Mouse (Mus musculus): ENCODE data around the gene Gdpd5. TPM values are rescaled to one million over a fixed set of nuclear protein-coding genes. Genes with fewer than 3 reads are reported as not detected.
"Not testable (repeated sequence)": the region's sequence is repeated elsewhere in the genome, so short reads cannot be mapped to it uniquely, and the experiment has no call there.

Gene Gdpd5
- polyA plus RNA-seq, 1 experiment, result 14.3 TPM

DNA sequence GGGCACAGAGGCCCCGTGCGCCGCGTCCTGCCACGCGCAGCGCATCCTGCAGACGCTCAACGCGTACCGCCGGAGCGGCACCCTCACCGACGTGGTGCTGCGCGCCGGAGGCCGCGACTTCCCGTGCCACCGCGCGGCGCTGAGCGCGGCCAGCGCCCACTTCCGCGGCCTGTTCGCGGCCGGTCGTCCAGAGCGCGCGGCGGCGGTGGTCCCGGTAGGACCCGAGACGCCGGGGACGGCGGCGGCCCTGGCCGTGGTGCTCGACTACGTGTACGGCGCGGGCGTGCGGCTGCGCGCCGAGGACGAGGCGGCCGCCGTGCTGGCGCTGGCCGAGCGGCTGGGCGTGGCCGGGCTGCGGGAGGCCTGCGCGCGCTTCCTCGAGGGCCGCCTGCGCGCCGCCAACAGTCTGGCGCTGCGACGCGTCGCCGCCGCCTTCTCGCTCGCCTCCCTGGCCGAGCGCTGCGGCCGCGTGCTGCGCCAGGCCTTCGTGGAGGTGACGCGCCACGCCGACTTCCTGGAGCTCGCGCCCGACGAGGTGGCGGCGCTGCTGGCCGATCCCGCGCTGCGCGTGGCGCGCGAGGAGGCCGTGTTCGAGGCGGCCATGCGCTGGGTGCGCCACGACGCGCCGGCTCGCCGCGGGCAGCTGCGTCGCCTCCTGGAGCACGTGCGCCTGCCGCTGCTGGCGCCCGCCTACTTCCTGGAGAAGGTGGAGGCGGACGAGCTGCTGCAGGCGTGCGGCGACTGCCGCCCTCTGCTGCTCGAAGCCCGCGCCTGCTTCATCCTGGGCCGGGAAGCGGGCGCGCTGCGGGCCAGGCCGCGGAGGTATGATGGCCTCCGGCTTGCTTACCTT, 87.3 kb downstream of the Gdpd5 start:
- WGBS, result 3% methylated on average over 145 of the region's 145 CpGs
- no peak for DNase-seq (ENCODE audit: low read depth, low spot score)

DNA sequence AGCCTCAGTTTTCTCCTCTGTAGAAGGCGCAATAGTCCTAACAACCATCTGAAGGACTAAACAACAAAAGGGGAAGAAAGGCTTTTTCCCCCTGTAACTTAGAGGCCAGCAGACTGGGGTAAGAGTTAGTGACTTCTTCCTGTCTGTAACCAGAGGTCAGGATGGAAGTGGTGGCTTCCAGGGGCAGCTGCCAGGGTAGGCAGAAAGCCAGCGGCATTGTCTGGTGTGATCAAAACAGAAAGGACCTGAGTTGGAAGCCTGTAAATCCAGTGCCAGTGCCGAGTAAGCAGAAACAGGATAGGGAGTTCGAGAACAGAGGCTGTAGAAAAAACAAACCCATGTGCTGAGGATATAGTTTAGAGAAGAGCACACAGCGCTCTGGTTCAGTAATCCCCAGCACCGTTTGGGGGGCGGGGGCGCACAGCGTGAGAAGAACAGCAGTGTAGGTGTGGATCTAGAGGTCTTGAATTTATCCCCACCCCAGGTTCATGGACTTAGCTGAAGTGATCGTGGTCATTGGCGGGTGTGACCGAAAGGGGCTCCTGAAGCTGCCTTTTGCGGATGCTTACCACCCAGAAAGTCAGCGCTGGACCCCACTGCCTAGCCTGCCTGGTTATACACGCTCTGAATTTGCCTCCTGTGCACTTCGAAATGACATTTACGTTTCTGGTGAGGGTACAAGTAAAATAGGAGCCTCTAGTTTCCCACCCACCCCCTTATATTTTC, 88.6 kb downstream of the Gdpd5 start:
- no peak for DNase-seq (ENCODE audit: low read depth, low spot score)
- WGBS, result 82% methylated on average over 17 of the region's 17 CpGs

DNA sequence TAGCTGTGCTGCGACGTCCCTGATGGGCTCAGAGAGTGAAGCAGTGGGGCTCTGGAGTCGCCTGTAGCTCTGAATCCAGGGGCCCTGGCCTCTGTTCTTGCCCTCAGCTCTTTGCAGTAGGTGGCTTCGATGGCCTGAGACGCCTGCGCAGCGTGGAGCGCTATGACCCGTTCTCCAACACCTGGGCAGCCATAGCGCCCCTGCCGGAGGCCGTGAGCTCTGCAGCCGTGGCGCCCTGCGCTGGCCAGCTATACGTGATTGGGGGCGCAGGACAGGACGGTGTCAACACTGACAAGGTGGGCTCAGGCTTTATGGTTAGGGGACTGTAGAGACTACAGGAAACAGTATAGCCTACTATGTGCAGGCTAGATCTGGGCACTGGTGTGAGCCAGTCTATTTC, 90.4 kb downstream of the Gdpd5 start:
- WGBS, result 83% methylated on average over 18 of the region's 18 CpGs
- no peak for DNase-seq (ENCODE audit: low read depth, low spot score)

DNA sequence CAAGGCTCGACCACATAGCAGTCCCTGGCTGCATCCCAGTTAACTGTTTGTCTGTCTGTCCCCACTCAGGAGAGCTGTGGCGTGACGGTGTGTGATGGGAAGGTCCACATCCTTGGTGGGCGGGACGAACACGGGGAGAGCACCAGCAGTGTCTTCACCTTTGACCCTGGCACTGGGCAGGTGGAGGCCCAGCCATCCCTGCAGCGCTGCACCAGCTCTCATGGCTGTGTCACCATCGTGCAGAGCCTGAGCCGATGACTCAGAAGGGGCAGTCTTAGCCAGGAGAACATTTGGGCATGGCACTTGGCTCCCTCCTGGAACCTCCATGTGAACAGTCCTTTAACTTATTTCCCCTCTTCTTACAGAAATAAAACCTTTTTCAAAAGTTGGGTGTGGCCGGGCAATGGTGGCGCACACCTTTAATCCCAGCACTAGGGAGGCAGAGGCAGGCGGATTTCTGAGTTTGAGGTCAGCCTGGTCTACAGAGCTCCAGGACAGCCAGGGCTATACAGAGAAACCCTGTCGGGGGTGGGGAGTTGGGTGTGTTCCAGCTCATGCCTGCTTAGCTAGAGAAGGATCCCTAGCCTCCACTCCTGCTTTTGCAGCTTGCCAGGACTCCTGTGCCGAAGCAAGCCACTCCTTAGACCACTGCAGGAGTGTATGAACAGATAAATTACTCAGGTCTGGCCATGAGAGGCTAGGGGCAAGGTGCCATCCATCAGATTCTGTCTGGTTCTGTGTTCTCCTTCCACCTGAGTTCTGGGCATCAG, 92.6 kb downstream of the Gdpd5 start:
- no peak for DNase-seq (ENCODE audit: low read depth, low spot score)
- WGBS, result 63% methylated on average over 14 of the region's 14 CpGs

DNA sequence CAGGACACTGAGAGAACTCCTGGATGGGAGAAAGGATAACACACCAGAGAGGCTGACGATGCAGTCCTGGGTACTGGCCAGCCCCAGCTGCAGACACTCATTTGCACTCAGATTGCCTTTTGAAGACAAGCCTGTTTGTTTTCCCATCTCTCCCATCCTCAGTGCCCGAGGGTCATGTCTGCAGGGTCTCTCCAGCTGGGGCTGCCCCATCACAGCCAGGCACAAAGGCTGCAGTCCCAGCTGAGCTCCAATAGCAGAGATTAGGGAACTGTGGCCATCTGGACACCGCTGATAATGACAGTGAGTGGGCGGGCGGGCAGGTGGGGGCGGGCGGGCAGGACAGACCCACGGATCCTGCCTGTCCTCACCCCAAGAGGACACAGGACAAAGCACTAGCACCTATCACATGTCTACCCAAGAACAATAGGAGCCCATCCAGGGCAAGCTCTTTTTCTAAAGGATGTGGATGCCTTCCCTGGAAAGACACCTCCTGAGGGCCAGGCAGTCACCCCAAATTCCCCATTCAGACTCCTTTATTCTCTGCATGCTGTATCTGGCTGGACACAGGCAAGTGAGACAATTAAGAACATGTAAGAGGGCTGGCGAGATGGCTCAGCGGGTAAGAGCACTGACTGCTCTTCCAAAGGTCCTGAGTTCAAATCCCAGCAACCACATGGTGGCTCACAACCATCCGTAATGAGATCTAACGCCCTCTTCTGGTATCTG, 93.8 kb downstream of the Gdpd5 start:
- DNase-seq (ENCODE audit: low read depth, low spot score), result no peak
- WGBS, result 78% methylated on average over 12 of the region's 12 CpGs

DNA sequence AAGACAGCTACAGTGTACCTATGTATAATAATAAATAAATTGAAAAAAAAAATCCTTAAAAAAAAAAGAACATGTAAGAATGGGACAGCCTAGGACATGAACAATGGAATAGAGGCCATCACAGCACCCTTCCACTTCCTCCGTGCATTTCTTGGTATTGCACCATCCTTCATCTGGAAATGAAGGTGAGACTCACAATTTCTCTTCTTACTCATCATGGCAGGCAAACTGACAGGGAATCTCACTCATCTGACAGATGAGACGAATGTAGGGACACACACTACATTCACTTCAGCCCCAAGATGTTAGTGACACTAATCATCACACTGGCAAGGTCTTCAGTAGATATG, 94.3 kb downstream of the Gdpd5 start:
- DNase-seq (ENCODE audit: low read depth, low spot score), result no peak
- 83% methylated on average over 2 of the region's 2 CpGs for WGBS

DNA sequence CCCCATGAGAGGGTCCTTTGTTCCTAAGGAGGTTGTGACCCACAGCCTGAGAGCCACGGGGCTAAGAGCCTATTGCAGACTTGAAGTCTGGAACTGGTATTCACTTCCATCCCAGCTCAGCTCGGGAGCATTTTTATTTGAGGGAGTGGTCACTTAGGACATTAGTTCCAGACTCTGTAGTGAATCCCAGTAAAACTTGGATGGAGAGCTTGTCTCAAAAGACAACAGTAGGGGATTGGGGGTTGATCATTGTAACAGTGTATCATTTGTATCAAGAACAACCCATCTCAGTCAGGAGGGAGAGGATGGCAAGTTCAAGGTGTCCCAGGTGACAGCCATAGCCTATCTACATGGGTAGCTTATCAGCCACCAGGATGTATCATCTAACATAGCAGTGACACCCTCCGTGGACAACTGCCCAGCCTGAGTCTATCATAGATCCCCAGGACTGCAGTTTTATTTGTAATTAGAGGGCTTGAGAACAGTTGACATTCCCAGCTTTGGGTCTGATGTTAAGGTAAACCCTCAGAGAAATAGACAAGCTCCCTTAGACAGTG, 95.4 kb downstream of the Gdpd5 start:
- no peak for DNase-seq (ENCODE audit: low read depth, low spot score)
- 34% methylated on average over 3 of the region's 3 CpGs for WGBS

DNA sequence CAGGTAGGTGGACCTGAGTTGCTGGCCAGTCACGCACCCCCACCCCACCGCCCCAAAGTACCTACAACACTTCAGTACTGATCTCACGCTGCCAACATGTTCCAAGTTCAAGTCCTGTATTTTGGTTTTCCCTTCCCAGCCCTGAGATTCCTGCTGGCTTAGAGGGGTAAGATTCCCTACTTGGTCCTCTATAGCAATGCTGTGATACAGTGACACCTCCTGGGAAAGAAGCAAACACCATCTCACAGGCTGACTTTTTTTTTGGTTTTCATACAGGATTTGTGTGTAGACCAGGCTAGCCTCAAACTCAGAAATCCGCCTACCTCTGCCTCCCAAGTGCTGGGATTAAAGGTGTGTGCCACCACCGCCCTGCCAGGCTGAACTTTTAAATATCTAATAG, 96.0 kb downstream of the Gdpd5 start:
- 89% methylated on average over 5 of the region's 5 CpGs for WGBS
- no peak for DNase-seq (ENCODE audit: low read depth, low spot score)

DNA sequence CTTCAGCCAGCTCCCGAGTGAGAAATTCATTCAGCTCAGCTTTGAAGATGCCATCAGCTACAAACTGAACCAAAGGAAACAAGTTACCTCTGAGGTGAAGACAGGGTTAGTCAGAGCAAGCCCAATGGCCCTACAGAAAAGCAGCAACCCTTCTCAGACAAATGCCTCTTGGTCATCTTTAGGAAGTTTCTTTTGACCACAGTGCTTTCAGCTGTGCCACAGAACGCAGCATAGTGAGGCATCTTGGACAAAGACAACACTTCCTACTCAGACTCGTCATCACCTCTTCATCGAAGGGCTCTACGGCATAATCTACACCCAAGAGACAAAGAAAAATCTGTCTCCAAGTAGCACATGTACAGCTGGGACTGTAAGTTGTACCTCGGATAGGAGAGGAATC, 101.4 kb downstream of the Gdpd5 start:
- 1% methylated on average over 6 of the region's 6 CpGs for WGBS
- DNase-seq (ENCODE audit: low read depth, low spot score), result no peak

DNA sequence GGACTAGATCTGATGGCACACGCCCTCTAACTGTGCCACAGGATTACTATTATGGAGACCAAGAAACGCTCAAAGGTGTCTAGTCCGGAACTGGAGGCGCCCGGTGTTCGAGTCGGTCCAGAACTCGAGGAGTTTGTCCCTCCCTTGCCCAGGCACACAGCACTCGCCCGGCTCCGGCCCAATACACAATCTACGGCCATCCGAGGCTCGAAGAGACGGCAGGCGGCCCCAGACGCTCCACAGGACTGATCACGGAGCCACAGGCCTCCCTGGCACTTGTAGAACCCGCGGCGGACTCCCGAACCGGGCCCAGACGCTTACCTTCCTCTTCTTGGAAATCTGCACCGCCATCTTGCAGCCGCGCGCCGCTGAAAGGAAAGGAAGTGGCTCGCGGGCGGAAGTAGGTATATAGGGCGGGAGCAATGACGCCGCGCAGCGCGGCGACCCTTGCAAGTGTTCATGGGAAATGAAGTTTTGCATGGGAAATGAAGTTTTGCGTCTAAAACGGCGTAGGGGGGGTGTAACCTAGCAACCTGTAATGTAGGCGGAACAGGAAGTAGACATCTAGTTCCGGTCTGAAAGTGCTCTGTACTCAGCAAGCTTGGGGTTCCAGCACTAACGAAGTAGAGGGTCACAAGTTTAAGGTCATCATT, 102.2 kb downstream of the Gdpd5 start, which contains the start of gene Rps3:
Gene Rps3 (minus strand): TSS at position 468 of the 653 bp plus-strand sequence.
- peak; percentile 92 for DNase-seq (ENCODE audit: low read depth, low spot score)
- under 1% methylated on average over 45 of the region's 45 CpGs for WGBS

DNA sequence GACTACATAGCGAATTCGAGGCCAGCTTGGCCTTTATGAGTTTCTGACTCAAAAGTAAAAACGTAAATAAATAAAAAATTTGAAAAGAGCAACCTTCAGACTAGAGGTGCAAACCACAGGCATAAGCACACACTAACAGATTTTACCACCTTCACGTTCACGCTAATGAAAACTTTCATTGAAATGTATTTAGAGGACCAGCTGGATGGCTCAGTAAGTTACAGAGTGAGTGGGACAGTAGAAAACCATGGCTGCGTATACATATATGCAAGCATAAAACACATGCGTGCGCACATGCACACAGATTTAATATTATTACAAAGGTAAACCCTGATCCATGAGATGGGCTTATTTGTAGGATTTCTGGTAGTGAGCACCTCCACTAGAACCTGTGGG, 102.7 kb downstream of the Gdpd5 start:
- 42% methylated on average over 8 of the region's 8 CpGs for WGBS
- DNase-seq (ENCODE audit: low read depth, low spot score), result no peak

DNA sequence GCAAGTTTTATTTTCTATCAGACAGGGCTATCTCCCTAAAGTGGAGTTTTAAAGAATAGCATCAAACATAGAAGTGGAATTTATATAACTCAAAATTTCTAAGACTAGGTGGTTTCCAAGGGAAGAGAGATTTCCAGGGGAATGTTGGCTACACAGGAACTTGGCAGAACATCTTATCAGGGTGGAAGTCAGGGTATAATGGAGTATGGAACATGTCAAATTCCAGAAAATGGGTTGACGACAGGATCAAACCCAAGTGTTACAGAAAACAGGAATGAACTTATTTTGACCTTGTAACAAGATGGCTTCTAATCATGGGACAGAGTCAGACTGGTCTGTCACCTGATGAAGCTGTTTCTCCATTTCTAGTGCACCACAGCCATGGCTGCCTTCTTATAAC, 103.5 kb downstream of the Gdpd5 start:
- DNase-seq (ENCODE audit: low read depth, low spot score), result no peak
- WGBS, result 87% methylated on average over 1 of the region's 1 CpGs

DNA sequence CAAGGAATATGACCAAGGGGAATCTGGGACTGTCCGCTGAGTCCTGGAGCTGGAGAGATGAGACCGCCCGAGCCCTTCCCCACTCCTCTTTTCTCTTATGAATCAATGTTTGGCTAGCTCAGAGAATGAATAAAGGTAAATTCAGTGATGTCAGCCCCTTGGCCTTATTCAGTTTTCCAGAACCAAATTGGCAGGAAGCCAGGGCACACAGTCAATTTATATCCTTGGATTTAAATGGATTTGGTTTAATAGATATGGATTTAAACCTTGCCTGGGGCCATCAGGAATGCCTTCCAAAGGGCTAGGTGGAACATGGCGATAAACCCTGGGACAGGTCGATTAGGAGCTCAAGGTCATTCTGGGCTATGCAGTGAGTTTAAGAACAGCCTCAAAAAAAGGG, 108.5 kb downstream of the Gdpd5 start:
- no peak for DNase-seq (ENCODE audit: low read depth, low spot score)
- 70% methylated on average over 5 of the region's 5 CpGs for WGBS

DNA sequence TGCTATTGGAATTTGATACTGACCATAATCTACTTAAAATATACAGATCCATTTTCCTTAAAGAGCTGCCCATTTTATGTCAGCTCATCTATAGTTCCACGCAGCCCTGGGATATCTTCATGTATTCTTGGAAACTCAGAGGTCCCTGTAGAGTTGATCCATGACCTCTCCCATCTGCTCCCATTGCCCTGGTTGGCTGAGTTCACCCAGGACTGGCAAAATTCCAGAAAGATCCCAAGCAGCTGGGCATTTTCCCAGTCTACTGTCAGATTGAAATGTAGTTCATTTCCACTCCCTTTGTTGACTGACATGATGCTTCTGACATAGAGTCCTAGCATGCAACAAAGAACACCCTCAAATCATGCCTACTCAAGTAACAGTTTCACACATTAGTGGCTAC, 117.9 kb downstream of the Gdpd5 start:
- DNase-seq (ENCODE audit: low read depth, low spot score), result no peak
- 64% methylated on average over 1 of the region's 1 CpGs for WGBS

DNA sequence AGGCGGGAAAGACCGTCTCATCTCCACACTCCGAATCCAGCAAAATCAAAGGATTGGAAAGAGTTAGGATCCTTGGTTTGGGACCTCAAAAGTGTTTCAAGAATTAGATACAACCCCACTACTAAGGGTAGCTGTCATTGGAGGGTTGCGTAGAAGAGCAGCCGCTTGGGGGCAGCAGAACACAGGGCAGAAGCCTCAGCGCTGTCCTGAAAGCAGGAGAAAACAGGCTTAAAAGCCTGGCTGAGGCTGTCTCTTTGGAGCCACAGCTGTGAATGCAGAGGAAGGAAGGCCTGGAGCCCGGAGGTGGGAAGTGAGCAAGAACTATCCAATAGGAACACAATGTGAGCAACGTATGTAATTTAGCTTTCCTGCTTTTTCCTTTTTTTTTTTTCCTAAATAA, 119.0 kb downstream of the Gdpd5 start:
- WGBS, result 6% methylated on average over 8 of the region's 8 CpGs
- DNase-seq (ENCODE audit: low read depth, low spot score), result no peak

DNA sequence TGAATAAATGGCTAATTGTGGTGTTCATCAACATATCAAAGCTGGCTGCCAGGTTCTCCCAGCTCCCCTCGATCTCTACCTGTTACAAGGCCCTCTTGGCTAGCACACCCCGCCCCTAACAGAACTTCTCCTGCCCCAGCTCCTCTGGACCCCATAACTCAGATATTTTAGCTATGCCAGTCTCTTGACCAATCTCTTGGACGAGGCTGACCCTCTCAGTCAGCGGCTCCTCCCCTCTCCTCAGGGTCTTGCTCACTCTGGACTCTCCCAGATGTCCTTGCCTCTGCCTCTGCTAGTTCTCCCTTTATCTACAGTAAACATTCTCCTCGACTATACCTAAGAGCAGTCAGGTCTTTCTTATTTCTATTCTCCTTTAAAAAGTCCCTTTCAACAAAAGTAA, 119.4 kb downstream of the Gdpd5 start:
- WGBS, result 59% methylated on average over 5 of the region's 5 CpGs
- DNase-seq (ENCODE audit: low read depth, low spot score), result no peak

DNA sequence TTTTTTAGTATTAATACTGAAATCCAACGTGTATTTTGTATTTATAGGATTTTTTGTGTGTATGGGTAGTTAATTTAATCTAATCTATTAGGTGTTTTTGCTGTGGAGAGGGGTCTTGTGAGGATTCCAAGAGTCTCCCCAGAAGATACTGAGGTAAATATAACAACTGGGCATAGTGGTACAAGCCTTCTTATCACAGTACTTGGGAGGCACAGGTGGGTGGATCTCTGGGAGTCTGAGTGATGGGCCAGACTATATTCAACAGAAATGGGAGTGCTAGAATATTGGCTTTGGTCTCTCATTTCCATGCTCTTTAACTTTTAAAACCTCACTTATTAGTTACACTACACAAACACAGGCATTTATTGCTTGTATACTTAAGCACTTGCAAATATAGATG, 119.9 kb downstream of the Gdpd5 start:
- 69% methylated on average over 1 of the region's 1 CpGs for whole genome bisulfite sequencing
- DNase-seq (ENCODE audit: low read depth, low spot score), result no peak

DNA sequence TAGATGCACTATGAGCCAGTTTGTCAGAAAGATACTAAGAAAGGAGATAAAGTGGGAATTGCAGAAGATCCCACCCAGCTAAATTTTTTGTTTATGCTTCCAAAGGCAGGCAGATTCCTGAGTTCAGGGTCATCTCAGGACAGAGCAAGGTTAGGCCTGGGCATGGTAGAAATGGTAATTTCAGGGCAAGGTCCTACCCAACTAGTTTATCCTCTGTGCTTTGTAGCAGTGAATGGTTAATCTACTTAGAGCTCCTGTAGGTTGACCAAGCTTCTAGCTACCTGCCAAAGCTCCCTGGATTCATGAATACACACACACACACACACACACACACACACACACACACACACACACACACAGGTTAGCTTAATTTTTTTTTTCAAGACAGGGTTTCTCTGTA, 123.3 kb downstream of the Gdpd5 start:
- DNase-seq (ENCODE audit: low read depth, low spot score), result no peak

DNA sequence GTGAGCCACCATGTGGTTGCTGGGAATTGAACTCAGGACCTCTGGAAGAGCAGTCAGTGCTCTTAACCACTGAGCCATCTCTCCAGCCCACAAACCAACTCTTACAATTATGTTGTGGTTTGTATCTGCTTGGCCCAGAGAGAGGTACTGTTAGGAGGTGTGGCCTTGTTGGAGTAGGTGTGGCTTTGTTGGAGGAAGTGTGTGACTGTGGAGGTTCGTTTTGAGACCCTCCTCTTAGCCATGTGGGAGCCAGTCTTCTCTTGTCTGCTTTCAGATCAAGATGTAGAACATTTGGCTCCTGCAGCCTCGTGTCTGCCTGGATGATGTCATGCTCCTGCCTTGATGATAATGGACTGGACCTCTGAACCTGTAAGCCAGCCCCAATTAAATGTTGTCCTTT, 127.0 kb downstream of the Gdpd5 start:
- DNase-seq (ENCODE audit: low read depth, low spot score), result not testable (repeated sequence)
- 13% methylated on average over 2 of the region's 2 CpGs for WGBS
